Mouse (Mus musculus): ENCODE measurements around the gene Dnajc11.

The Dnajc11 gene

DNA sequence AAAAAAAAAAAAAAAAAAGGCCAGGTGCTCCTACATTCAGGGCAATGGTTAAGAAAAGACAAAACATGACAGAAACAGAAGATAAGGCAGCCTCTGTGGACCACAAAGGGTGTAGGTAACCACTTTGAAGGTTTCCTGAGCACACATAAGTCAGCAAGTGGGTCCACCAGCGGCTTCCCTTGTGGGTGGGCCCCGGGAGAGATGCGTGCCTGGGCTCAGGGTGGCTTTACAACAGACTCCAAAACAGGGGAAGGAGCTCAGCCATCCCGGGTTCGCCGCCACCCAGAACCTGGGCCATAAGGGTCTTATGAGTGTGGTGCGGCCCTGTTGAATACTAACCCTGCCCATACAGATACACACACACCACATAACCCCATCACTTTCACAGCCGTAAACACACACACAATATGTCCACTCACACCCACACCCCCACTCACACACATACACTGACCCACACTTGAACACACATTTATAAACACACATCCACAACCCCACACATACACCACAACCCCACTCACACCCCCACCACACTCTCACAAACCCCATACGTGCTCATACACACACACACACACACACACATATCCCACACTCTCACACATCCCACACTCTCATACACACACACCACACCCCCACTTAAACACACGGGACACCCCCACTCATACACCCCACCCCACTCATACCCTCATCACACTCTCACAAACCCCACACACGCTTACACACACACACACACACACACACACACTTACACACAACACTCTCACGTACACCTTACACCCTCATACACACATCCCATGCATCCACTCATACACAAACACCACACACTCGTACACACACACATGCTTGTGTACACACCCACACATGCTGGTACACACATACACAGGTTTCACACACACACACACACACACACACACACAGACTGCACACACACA lies 651 bp upstream of the Dnajc11 start:
- no peak for DNase-seq

DNA sequence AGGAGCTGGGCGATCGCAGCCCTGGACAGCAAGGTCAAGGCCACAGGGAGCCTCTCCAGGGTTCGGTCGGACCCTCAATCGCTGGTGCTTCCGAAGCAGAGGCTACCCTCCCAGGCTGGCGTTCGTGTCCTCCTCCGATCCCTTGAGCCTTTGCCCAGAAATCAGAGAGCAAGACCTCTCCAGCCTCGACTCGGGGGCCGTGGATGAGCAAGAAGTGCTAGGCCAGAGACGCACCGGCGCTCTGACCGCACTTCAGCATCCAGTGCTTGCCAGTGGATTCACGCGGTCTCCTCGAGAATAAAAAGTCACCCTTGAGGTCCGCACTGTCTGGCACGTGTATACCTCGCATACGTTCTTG lies 703 bp downstream of the Dnajc11 start:
- DNase-seq, result no peak

DNA sequence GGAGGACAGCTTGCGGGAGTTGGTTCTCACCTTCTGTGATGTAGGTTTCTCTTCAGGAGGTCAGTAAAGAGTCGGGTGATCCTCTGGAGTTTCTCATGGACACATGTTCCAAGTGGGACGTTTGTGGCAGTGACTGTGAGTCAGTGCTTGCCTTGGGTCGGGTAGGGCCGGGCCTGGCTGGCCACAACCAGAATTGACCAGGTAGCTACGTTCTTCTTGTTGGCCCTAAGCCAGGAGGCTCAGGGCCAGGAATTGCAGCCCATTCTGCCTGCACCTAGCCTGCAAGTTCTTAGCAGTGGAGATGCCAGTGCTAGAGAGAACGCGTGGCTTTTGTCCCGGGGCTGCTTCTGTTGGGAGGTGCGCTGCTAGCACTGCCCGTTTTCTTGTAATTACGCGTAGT lies 4.0 kb downstream of the Dnajc11 start:
- DNase-seq, result peak; percentile 86 to 87

DNA sequence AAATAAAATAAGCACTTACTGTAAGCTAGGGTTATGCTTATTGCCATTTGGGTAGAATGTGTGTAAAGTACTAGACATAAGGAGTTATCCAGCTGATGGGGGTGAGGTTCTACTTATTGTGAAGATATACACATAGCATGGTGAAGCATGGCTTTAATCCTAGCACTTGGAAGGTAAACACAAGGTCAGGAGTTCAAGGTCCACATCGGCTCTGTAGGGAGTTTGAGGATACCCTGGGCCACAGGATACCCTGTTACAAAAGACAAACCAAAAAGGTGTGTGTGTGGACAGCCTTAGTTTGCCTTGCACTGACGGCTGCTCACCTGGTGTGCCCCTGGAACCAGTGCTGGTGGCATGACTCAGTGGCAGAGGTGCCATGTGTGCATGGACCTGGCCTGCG lies 4.6 kb downstream of the Dnajc11 start:
- DNase-seq, result no peak

DNA sequence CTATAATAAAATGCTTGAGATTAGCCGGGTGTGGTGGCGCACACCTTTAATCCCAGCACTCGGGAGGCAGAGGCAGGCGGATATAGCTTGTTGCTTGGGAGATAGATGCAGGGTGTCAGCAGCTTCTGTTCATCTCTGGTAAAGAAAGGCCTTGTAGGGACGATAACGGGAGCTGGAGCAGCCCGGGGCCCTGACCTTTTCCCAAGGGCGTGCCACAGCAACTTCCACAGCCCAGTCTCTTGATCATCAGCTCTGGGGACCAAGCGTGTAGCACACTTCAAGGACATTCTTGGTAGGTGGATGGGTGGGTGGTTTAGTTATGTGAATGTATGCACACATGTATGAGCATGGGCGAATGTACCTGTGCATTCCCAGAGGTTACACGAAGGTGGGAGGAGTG lies 12.7 kb downstream of the Dnajc11 start:
- no peak for DNase-seq

GRCm38 (mm10) chr4:151948497-151949471 lies 15.3 kb downstream of the Dnajc11 start:
- DNase-seq, result no peak

- no peak for DNase-seq
Observed at GRCm38 (mm10) chr4:151953209-151953608, 19.7 kb downstream of the Dnajc11 start.

DNA sequence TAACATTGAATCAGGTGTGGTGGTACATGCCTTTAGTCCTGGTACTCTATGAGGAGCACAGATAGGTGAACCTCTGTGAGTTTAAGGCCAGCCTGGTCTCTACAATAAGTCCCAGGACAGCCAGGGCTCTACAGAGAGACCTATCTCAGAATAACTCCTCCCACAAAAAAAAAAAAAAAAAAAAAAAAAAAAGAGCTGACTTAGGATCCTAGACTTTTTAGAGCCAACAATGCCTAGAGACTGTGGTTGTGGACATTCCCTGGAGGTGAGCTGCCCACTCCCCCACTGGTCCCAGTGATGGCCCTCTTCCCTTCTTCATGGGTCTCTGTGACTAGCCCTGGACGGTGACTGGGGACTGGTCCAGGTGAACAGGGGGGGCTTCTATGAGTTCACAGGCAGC lies 22.3 kb downstream of the Dnajc11 start:
- DNase-seq, result no peak

GRCm38 (mm10) chr4:151957584-151958315 lies 24.3 kb downstream of the Dnajc11 start:
- DNase-seq, result no peak

GRCm38 (mm10) chr4:151959849-151960512 lies 26.5 kb downstream of the Dnajc11 start:
- no peak for DNase-seq

- DNase-seq, result no peak
Observed at GRCm38 (mm10) chr4:151960513-151960854, 27.0 kb downstream of the Dnajc11 start.

GRCm38 (mm10) chr4:151962817-151963216 lies 29.3 kb downstream of the Dnajc11 start:
- no peak for DNase-seq

- DNase-seq, result no peak
Observed at GRCm38 (mm10) chr4:151968204-151968921, 34.9 kb downstream of the Dnajc11 start.

DNA sequence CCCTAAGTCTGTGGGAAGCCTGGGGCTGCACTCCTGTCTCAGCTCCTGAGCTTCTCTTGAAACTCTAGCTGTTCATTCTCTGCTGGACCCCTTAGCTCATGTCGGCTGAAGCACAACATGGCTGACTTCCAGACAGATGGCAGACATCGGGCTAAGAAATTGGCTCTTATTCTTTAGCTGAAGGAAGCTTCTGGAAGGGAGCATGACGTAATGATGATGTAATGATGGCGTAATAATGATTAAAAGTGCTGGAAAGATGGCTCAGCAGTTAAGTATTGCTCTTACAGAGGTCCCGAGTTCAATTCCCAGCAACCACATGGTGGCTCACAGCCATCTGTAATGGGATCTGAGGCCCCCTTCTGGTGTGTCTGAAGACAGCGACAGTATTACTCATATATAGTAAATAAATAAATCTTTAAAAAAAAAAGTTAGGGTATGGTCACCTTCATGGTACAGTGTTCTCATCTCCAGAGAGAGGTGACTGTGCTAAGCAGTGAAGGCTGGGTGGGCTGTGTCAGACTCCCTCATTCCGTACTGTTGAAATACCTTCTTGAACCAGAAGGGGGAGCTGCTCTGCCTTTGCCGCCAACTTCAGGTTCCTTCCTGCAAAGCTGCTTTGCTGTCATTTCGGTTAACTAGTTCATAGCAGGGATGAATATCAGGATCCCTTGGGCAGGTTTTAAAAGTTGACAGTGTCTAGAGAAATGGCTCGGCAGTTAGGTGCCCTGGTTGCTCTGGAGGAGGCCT lies 38.9 kb downstream of the Dnajc11 start:
- no peak for DNase-seq

DNA sequence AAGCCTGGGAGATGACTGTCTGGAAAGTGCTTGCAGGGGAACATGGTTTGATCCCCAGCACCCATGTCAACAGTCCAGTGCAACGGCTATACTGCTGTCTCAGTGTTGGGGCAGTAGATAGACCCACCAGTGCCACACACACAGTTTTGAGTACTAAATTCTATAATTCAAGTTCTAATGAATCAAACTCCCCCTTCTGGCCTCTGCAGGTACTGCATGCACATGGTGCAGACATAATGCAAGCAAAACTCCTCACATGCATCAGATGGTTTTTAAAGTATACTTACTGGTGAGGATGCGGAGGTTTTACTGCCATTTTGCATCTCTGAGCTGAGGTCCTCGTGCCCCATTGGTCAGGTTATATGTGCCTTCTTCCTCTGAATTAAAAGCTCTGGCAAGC lies 42.0 kb downstream of the Dnajc11 start:
- DNase-seq, result peak in 1 of 2 experiments; percentile 49

DNA sequence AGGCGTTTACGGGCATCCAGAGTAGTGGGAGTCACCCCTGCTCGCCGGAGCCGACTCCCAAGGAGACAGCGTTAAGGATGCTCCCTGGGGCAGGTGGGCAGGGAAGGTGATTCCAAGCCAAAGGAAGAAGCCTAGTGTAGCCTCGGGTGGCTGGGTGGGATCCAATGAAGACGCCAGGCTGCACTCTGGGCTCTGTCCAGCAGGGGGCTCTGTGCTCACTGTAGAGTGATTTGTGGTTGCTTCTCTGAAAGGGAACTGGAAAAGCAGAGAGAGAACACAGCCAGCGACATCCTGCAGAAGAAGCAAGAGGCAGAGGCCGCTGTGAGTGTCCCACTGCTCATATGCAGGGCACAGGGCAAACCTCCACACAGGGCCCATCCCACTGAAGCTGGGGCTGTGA lies 44.3 kb downstream of the Dnajc11 start:
- DNase-seq, result peak; percentile 57 to 86

DNA sequence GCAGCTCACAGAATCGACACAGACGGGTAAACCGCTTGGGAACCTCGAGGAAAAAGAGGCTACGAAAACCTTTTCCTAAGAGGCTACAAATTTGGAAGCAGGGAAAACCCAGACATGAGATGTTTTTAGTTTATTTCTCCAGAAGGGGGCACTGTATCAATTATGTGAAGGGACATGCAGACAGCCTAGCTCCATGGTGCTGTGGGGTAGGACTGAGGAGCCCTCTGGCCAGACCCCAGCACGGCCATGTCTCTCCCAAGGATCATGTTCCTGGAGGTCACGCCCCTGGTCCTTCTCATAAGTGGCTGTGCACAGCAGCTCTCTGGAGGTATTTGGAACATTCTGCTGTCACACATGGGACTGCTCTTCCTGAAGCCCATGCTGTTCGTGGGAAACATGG lies 47.2 kb downstream of the Dnajc11 start:
- DNase-seq, result no peak

- DNase-seq, result peak; percentile 70 to 87
Observed at GRCm38 (mm10) chr4:151981363-151981762, 47.9 kb downstream of the Dnajc11 start.

DNA sequence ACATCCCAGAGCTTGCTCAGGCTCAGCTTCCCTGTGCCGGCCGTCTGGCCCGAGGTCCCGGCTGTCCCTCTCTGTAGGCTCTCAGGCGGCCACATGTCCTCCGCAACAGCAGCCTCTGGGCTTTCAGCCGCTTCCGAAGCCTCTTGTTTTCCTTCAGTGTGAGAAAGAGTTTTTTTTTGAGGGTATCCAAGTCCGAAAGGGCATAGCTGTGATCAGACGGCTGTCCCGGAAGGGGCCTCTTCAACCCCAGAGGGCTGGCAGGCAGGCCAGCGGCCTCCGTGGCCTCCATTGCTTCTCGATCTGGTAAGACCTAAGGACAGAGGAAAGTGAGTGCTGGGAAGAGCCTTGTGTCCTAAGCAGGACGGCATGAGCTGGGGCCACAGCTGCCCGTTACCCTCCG lies 49.6 kb downstream of the Dnajc11 start:
- no peak for DNase-seq

GRCm38 (mm10) chr4:151983560-151983959 lies 50.1 kb downstream of the Dnajc11 start:
- DNase-seq, result no peak

DNA sequence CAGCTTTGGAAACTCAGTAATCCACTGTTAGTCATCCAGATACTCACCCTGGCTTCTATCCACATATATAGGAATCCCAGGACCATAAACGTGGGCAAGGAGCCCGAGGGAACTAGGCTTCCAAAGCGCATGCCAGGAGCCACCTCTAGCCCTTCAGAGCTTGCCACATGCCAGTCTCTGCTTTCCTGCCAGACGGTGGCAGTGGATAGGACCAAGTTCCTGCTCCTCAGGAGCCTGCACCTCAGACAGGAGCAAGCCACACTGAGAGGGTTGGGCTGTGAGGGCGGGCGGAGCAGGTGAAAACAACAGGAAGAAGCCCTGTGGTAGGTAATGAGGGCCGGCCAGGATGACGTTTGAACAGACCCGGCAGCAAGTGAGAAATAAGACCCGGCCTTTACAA lies 52.4 kb downstream of the Dnajc11 start:
- no peak for DNase-seq
